Mouse (Mus musculus): ENCODE results near the gene Nsg2. TPM values are rescaled to one million over a fixed set of nuclear protein-coding genes. Genes with fewer than 3 reads are reported as not detected.
"Not testable (repeated sequence)": the region's sequence is repeated elsewhere in the genome, so short reads cannot be mapped to it uniquely, and the experiment has no call there.

Gene Nsg2
- polyA plus RNA-seq, 1 experiment from 2014 or later, result 2.8 TPM

GRCm38 (mm10) chr11:31984786-31985185 lies 15.5 kb upstream of the Nsg2 start:
- no peak overlapping the region for H3K4me2 ChIP-seq
- no peaks in the 10 kb centered on the region for H3K9me3 ChIP-seq
- H3K9ac ChIP-seq, result no peak overlapping the region
- no peaks in the 10 kb centered on the region for H3K4me1 ChIP-seq
- H3K27me3 ChIP-seq, result no peaks in the 10 kb centered on the region
- 45% methylated on average over 2 of the region's 2 CpGs for WGBS
- no peak for ATAC-seq (ENCODE audit: borderline replicate concordance, extremely low read depth, low FRiP score, low TSS enrichment)
- H3K36me3 ChIP-seq, result no peaks in the 10 kb centered on the region
- H3K27ac ChIP-seq, result no peak overlapping the region
- no peak overlapping the region for H3K4me3 ChIP-seq

- no peak for ATAC-seq (ENCODE audit: borderline replicate concordance, extremely low read depth, low FRiP score, low TSS enrichment)
- H3K4me3 ChIP-seq, result no peak overlapping the region
- H3K4me1 ChIP-seq, result no peaks in the 10 kb centered on the region
- H3K27ac ChIP-seq, result no peak overlapping the region
- 89% methylated on average over 3 of the region's 3 CpGs for WGBS
- no peaks in the 10 kb centered on the region for H3K27me3 ChIP-seq
- no peaks in the 10 kb centered on the region for H3K36me3 ChIP-seq
- H3K9ac ChIP-seq, result no peak overlapping the region
- H3K4me2 ChIP-seq, result no peak overlapping the region
- H3K9me3 ChIP-seq, result no peaks in the 10 kb centered on the region
Observed at GRCm38 (mm10) chr11:31992535-31992934, 7.7 kb upstream of the Nsg2 start.

- peaks cover 12% of the 10 kb centered on the region for H3K27me3 ChIP-seq
- H3K27ac ChIP-seq, result no peak overlapping the region
- H3K9me3 ChIP-seq, result no peaks in the 10 kb centered on the region
- no peak overlapping the region for H3K9ac ChIP-seq
- 23% methylated on average over 2 of the region's 2 CpGs for WGBS
- H3K4me1 ChIP-seq, result peaks cover 11% of the 10 kb centered on the region
- H3K4me3 ChIP-seq, result no peak overlapping the region
- H3K4me2 ChIP-seq, result no peak overlapping the region
- no peak for ATAC-seq (ENCODE audit: borderline replicate concordance, extremely low read depth, low FRiP score, low TSS enrichment)
- H3K36me3 ChIP-seq, result no peaks in the 10 kb centered on the region
Observed at GRCm38 (mm10) chr11:31999716-32000115, 547 bp upstream of the Nsg2 start.

GRCm38 (mm10) chr11:32001181-32001910 lies 1.1 kb downstream of the Nsg2 start:
- no peak overlapping the region for H3K9ac ChIP-seq
- WGBS, result 4% methylated on average over 11 of the region's 11 CpGs
- no peak overlapping the region for H3K4me2 ChIP-seq

GRCm38 (mm10) chr11:32002670-32003072 lies 2.4 kb downstream of the Nsg2 start:
- no peak overlapping the region for H3K9ac ChIP-seq
- H3K4me3 ChIP-seq, result no peak overlapping the region
- no peaks in the 10 kb centered on the region for H3K36me3 ChIP-seq
- ATAC-seq (ENCODE audit: borderline replicate concordance, extremely low read depth, low FRiP score, low TSS enrichment), result no peak
- WGBS, result 4% methylated on average over 5 of the region's 5 CpGs
- peaks cover 11% of the 10 kb centered on the region for H3K4me1 ChIP-seq
- no peaks in the 10 kb centered on the region for H3K9me3 ChIP-seq
- no peak overlapping the region for H3K27ac ChIP-seq
- peaks cover 12% of the 10 kb centered on the region for H3K27me3 ChIP-seq
- no peak overlapping the region for H3K4me2 ChIP-seq

More at GRCm38 (mm10) chr11:32001181-32001910, 1.1 kb downstream of the Nsg2 start:
- peaks cover 12% of the 10 kb centered on the region for H3K27me3 ChIP-seq
- no peak overlapping the region for H3K27ac ChIP-seq
- H3K4me3 ChIP-seq, result no peak overlapping the region
- no peaks in the 10 kb centered on the region for H3K36me3 ChIP-seq
- no peak for ATAC-seq (ENCODE audit: borderline replicate concordance, extremely low read depth, low FRiP score, low TSS enrichment)
- H3K9me3 ChIP-seq, result no peaks in the 10 kb centered on the region
- peaks cover 11% of the 10 kb centered on the region for H3K4me1 ChIP-seq

- H3K27ac ChIP-seq; H3K9ac ChIP-seq; H3K4me3 ChIP-seq; ATAC-seq (ENCODE audit: borderline replicate concordance, extremely low read depth, low FRiP score, low TSS enrichment); H3K4me2 ChIP-seq; H3K4me1 ChIP-seq; H3K9me3 ChIP-seq; H3K36me3 ChIP-seq; H3K27me3 ChIP-seq: not testable (repeated sequence)
- WGBS, result 79% methylated on average over 3 of the region's 3 CpGs
Observed at GRCm38 (mm10) chr11:32008049-32008448, 7.8 kb downstream of the Nsg2 start.

GRCm38 (mm10) chr11:32008852-32009251 lies 8.6 kb downstream of the Nsg2 start:
- Histone ChIP-seq H3K9me3 (no peaks in the 10 kb centered on the region), H3K27ac (no peak overlapping the region), H3K4me1 (peaks cover 9% of the 10 kb centered on the region), H3K9ac (no peak overlapping the region), H3K4me3 (no peak overlapping the region), H3K27me3 (no peaks in the 10 kb centered on the region), H3K4me2 (no peak overlapping the region), H3K36me3 (no peaks in the 10 kb centered on the region)
- no peak for ATAC-seq (ENCODE audit: borderline replicate concordance, extremely low read depth, low FRiP score, low TSS enrichment)
- WGBS, result 76% methylated on average over 3 of the region's 3 CpGs

GRCm38 (mm10) chr11:32009961-32010662 lies 9.8 kb downstream of the Nsg2 start:
- H3K4me2 ChIP-seq, result no peak overlapping the region
- H3K4me3 ChIP-seq, result no peak overlapping the region
- no peaks in the 10 kb centered on the region for H3K27me3 ChIP-seq
- H3K4me1 ChIP-seq, result peaks cover 9% of the 10 kb centered on the region
- ATAC-seq (ENCODE audit: borderline replicate concordance, extremely low read depth, low FRiP score, low TSS enrichment), result peak; percentile 66; the same call in 1 of the 2 replicates
- H3K9ac ChIP-seq, result no peak overlapping the region
- no peaks in the 10 kb centered on the region for H3K36me3 ChIP-seq
- H3K9me3 ChIP-seq, result no peaks in the 10 kb centered on the region
- 24% methylated on average over 13 of the region's 13 CpGs for WGBS
- no peak overlapping the region for H3K27ac ChIP-seq

GRCm38 (mm10) chr11:32010663-32010970 lies 10.4 kb downstream of the Nsg2 start:
- H3K9me3 ChIP-seq, result no peaks in the 10 kb centered on the region
- H3K4me3 ChIP-seq, result no peak overlapping the region
- WGBS, result 57% methylated on average over 5 of the region's 5 CpGs
- no peak overlapping the region for H3K4me2 ChIP-seq
- H3K27ac ChIP-seq, result no peak overlapping the region
- H3K36me3 ChIP-seq, result no peaks in the 10 kb centered on the region
- H3K9ac ChIP-seq, result no peak overlapping the region
- no peaks in the 10 kb centered on the region for H3K27me3 ChIP-seq
- peaks cover 9% of the 10 kb centered on the region for H3K4me1 ChIP-seq
- ATAC-seq (ENCODE audit: borderline replicate concordance, extremely low read depth, low FRiP score, low TSS enrichment), result no peak

- H3K27me3 ChIP-seq, result no peaks in the 10 kb centered on the region
- H3K4me2 ChIP-seq, result no peak overlapping the region
- 34% methylated on average over 9 of the region's 9 CpGs for WGBS
- peak overlapping the region; percentile 44; the same call in 1 of the 2 replicates for H3K27ac ChIP-seq
- H3K4me1 ChIP-seq, result peaks cover 9% of the 10 kb centered on the region
- ATAC-seq (ENCODE audit: borderline replicate concordance, extremely low read depth, low FRiP score, low TSS enrichment), result peak; percentile 54; the same call in 1 of the 2 replicates
- H3K4me3 ChIP-seq, result no peak overlapping the region
- no peaks in the 10 kb centered on the region for H3K36me3 ChIP-seq
- H3K9me3 ChIP-seq, result no peaks in the 10 kb centered on the region
- H3K9ac ChIP-seq, result no peak overlapping the region
Observed at GRCm38 (mm10) chr11:32011867-32012603, 11.8 kb downstream of the Nsg2 start.

GRCm38 (mm10) chr11:32013014-32013427 lies 12.8 kb downstream of the Nsg2 start:
- WGBS, result 79% methylated on average over 4 of the region's 4 CpGs
- Histone ChIP-seq H3K4me3 (no peak overlapping the region), H3K9me3 (no peaks in the 10 kb centered on the region), H3K27ac (no peak overlapping the region), H3K4me2 (no peak overlapping the region), H3K36me3 (no peaks in the 10 kb centered on the region), H3K27me3 (no peaks in the 10 kb centered on the region), H3K4me1 (peaks cover 9% of the 10 kb centered on the region), H3K9ac (no peak overlapping the region)
- ATAC-seq (ENCODE audit: borderline replicate concordance, extremely low read depth, low FRiP score, low TSS enrichment), result no peak

- ATAC-seq (ENCODE audit: borderline replicate concordance, extremely low read depth, low FRiP score, low TSS enrichment), result no peak
- 70% methylated on average over 1 of the region's 1 CpGs for WGBS
Observed at GRCm38 (mm10) chr11:32013561-32013960, 13.3 kb downstream of the Nsg2 start.

More at GRCm38 (mm10) chr11:32013561-32013960, 13.3 kb downstream of the Nsg2 start:
- H3K9me3 ChIP-seq, result no peaks in the 10 kb centered on the region
- no peak overlapping the region for H3K4me3 ChIP-seq
- H3K4me2 ChIP-seq, result no peak overlapping the region
- H3K27ac ChIP-seq, result no peak overlapping the region
- peaks cover 9% of the 10 kb centered on the region for H3K4me1 ChIP-seq
- no peak overlapping the region for H3K9ac ChIP-seq
- no peaks in the 10 kb centered on the region for H3K27me3 ChIP-seq
- H3K36me3 ChIP-seq, result no peaks in the 10 kb centered on the region
